Mouse (Mus musculus): ENCODE data around the gene Ushbp1.

DNA sequence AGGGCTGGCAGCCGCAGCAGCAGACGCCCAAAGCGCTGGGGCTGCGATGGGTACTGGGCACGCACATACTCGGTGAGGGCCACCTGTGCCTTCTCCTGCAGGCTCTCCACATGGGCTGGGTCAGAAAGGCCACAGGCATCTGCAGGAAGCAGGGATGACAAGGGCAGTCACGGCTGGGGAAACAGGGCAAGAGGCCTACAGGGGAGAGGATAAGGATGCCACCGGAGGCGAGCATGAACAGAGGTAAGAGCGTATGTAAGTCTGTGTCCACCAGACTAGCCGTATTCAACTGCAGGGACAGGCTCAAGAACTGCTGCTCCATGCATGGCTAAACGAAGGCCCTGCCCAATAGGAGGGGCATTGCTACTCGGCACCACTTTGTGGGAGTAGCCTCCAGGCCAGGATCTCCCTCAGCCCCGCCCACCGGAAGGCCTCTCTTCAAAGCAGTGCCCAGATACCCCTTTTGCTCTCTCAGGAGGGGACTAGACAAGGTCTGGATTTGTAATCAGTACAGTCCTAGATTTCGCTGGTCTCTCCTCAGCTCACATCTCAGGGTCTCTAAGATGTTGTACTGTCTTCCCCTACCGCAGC, 20.9 kb downstream of the Ushbp1 start:
- no peak for TF ChIP-seq CTCF (IDR thresholded peaks at IDR 0.05; ENCODE audit: borderline replicate concordance, extremely low read depth, insufficient read depth, insufficient read length)
- no peak for TF ChIP-seq POLR2A (IDR thresholded peaks at IDR 0.05; ENCODE audit: borderline replicate concordance, extremely low read depth, insufficient read depth, insufficient read length, poor library complexity, severe bottlenecking)

Data from brain, embryonic 14.5 days (tissue).